Mouse (Mus musculus) gastrocnemius, adult 18-20 months (tissue): ENCODE data around the gene Gpr45. TPM values are rescaled to one million over a fixed set of nuclear protein-coding genes. Genes with fewer than 3 reads are reported as not detected.

Source experiments
- DNase-seq: peaks from one replicate; pipeline ENCODE4 v3.0.0; 2021; ENCODE audit warnings: low spot score
- microRNA-seq: library from miRNA; unstranded; fragments of <30 nt; microRNA quantifications from one replicate; pipeline ENCODE4 v1.2.0, GENCODE M21; 2021
- total RNA-seq, 2 experiments: library from RNA; stranded (reverse); gene quantifications; 2 replicates each; pipeline ENCODE4 v1.2.3; 2021

Gpr45 gene
- total RNA-seq, 2 experiments from 2014 or later, result not detected

DNA sequence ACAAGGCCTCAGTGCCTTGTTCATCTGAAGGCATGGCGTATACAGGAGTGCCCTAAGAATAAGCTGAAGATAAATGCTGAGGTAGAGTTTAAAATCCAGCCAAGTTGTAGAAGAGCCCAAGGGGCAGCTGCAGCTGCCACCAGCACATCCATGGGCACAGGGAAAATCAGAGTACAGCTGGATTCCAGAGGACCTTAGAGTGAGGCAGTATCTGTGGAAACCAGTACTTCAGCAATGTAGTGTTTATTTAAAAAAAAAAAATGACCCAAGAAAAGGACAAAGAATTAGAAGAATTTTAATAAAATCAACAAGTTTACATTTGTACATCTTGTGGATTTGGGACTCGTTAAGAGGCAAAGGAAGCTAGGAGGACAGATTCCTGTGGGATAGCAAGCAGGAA, 94.3 kb downstream of the Gpr45 start:
- no peak for DNase-seq

GRCm38 (mm10) chr1:43047811-43048210, 95.1 kb downstream of the Gpr45 start:
- no peak for DNase-seq

DNA sequence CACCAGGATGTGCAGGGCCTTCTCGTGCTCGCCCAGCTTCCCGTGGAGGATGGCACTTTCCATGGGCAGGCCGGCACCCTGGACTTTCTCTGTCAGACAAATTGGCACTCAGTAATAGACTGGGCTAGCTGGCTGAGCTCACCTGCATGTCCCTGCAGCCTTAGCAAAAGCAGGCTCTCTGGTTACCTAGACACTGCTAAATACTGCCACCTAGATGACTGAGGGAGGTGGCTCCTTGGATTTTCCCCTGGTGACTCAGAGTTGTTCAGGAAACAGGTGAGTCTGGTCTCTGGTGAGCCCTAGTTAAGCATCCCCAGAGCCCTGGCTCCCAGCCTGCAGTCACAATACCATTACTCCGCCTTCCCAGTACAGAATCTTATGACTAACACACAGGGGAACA, 99.2 kb downstream of the Gpr45 start:
- DNase-seq, result no peak

GRCm38 (mm10) chr1:43065615-43066310, 113.1 kb downstream of the Gpr45 start:
- no peak for DNase-seq

DNA sequence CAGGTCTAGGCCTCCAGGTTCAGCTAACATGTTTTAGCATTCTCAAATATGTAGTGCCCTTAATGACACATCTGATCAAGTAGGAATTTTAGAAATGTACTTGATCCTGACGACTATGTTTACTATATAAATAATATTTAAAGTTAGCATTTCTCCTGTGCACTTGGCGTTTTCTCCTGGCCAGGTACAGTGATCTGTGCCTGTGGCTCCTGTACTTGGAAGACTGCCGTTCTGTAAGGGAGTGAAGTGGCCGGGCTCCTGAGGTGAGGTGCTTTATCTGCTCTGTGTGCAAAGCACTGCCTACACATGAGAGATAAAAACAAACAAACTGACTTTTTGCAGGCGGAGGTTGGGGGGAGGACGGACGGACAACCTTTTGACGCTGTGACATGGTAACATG, 113.9 kb downstream of the Gpr45 start:
- no peak for DNase-seq

DNA sequence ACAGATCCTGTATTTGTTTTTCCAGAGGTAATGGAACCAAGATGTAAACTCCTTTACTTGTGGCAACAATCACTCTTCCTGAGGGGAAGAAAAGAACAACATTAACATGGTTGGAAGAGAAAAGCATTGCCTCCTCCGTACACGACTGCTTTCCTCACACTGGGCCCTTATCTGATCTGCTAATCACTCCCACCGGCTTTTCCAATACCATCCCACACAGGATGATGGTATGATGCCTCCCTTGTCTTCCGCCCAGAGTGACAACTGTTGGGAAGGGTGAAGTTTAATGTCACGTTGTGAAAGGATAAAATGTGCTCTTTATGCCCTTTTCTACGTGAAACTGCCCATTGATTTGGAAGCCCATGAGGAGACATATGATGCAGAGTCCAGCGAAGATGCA, 114.9 kb downstream of the Gpr45 start:
- DNase-seq, result no peak

DNA sequence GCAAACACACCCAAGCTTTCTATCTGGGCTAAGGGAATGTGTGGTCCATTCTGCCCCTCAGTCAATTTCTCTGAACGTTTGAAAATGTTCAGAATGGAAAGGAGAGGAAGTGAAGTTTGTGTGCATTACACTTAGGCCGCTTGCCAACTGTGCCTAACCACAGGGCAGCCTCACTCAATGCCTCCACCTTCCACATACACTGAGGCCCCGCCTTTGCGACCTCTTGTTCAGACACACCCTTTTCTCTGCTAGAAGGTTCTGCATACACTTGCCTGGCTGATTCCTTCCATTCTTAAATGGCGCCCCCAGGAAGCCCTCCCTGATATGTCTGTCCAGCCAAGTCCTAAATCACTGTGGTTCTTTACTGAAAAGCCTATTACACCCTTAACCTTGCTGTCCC, 118.1 kb downstream of the Gpr45 start:
- no peak for DNase-seq

- DNase-seq, result no peak
These were observed 119.4 kb downstream of the Gpr45 start for GRCm38 (mm10) chr1:43072028-43072427.

GRCm38 (mm10) chr1:43072561-43072960, 119.9 kb downstream of the Gpr45 start:
- no peak for DNase-seq

- DNase-seq, result no peak
These were observed 122.1 kb downstream of the Gpr45 start for GRCm38 (mm10) chr1:43074791-43075190.

DNA sequence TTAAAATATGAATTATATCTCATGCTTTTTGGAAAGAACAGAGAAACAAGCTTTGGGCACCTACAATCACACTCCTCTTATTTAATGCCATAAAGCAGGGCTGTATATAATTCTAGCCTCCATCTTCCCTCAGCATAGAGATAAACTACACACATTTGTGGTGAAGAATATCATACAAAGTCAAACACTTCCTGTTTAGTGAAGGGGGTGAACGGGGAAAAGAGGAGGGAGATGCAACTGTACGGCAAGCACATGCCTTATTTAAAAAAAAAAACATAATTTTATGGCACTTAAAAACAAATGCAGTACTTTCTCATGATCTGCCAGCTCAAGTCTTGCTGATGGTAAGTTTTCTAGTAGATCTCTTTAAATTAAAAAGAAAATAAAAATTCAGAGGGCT, 125.5 kb downstream of the Gpr45 start:
- no peak for DNase-seq

GRCm38 (mm10) chr1:43082946-43083345, 130.3 kb downstream of the Gpr45 start:
- no peak for DNase-seq

Small RNA genes within 50 kb of the gene (microRNA-seq; reads per million reads assigned to microRNA genes)
- gene Gm24001, result not detected

Other genes with a start within 250 kb of the Gpr45 start
- 10 to 100 TPM; 45.8 to 50.8 TPM for gene Mrps9, start 101.6 kb upstream of the Gpr45 start, total RNA-seq
- 10 to 100 TPM; 13.4 TPM for gene Tgfbrap1, start 145.8 kb downstream of the Gpr45 start, total RNA-seq
- 10 to 100 TPM; 16.1 to 18.8 TPM for gene AI597479, start 145.8 kb downstream of the Gpr45 start, total RNA-seq
- gene Fhl2, start 244.1 kb downstream of the Gpr45 start, total RNA-seq, result 1 to 10 TPM; 4.4 to 6.7 TPM